Mouse (Mus musculus) neural tube, embryonic 12.5 days (tissue): ENCODE results near the gene Stk26. TPM values are rescaled to one million over a fixed set of nuclear protein-coding genes. Genes with fewer than 3 reads are reported as not detected.

ENCODE experiments used
- ATAC-seq: fragments of 200-750 bp; cut with Nextera tagmentation; 2 replicates; pipeline ENCODE4 v1.8.0; 2017; ENCODE audit warnings: low read depth, mild to moderate bottlenecking, moderate TSS enrichment, moderate library complexity; ENCODE audit not compliant: low FRiP score
- H3K27ac ChIP-seq: fragments of 300-500 bp; sonication (generic); 2 replicates; pipeline ENCODE4 v1.5.1; 2016
- H3K27me3 ChIP-seq: fragments of 300-500 bp; sonication (generic); replicated peaks from 2 replicates; pipeline ENCODE4 v1.6.1; 2016; ENCODE audit warnings: mild to moderate bottlenecking
- H3K36me3 ChIP-seq: fragments of 300-500 bp; sonication (generic); 2 replicates; pipeline ENCODE4 v1.6.1; 2016; ENCODE audit warnings: mild to moderate bottlenecking
- H3K4me1 ChIP-seq: fragments of 300-500 bp; sonication (generic); 2 replicates; pipeline ENCODE4 v1.6.1; 2016
- H3K4me2 ChIP-seq: fragments of 300-500 bp; sonication (generic); replicated peaks from 2 replicates; pipeline ENCODE4 v1.6.1; 2016; ENCODE audit warnings: mild to moderate bottlenecking
- H3K4me3 ChIP-seq: fragments of 300-500 bp; sonication (generic); 2 replicates; pipeline ENCODE4 v1.5.1; 2016
- H3K9ac ChIP-seq: fragments of 300-500 bp; sonication (generic); 2 replicates; pipeline ENCODE4 v1.6.1; 2016; ENCODE audit warnings: mild to moderate bottlenecking
- H3K9me3 ChIP-seq: fragments of 300-500 bp; sonication (generic); 2 replicates; pipeline ENCODE4 v1.6.1; 2016; ENCODE audit warnings: mild to moderate bottlenecking
- WGBS: fragments of 180-500 bp; shearing (Covaris S2); methylation state at CpG from one replicate; pipeline ENCODE4 v1.1.7; 2016; 5-methylcytosine and 5-hydroxymethylcytosine counted together
- polyA plus RNA-seq: library from polyadenylated mRNA; unstranded; fragments of >200 nt; fragmentation: Nextera tagmentation; extraction: Ambion mirVana; gene quantifications from 2 replicates; pipeline ENCODE4 v1.2.1, GENCODE M21; 2016

Stk26 gene
- polyA plus RNA-seq, 1 experiment from 2014 or later: 2.3 TPM

DNA sequence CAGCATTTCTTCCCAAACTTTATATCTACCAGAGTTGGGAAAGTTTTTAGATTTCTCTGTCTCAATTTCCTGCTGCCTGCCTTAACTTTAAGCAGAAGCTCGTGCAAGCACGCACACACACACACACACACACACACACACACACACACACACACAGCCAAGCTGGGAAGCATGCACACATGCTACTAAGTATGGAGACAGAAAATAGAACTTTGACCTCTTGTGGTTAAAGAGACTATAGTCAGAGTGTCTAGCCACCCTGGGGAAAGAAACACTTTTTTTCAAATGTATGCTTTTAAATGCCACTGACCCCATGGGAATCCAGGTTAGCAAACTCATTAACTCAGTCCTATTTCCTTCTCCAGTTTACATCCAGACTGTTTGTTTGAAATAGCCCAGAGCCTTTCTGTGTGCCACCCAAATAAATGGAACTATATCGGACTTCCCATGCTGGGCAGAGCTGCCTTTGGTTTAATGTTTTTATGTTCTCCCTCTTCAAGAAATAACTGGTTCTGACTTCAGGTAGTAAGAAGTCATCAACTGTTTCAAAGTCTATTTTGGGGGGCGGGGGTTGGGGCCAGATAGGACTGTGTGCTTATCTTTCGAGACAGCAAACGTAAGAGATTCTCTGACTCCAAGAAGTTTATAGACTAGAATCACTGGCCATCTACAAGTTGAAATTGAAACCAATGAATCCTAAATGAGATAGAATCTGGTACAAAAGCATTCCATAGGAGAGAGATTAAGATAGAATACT is 9.8 kb downstream of the Stk26 start:
- WGBS: 84% methylated on average over 6 of the region's 6 CpGs
- H3K4me3 ChIP-seq: no peak overlapping the region

DNA sequence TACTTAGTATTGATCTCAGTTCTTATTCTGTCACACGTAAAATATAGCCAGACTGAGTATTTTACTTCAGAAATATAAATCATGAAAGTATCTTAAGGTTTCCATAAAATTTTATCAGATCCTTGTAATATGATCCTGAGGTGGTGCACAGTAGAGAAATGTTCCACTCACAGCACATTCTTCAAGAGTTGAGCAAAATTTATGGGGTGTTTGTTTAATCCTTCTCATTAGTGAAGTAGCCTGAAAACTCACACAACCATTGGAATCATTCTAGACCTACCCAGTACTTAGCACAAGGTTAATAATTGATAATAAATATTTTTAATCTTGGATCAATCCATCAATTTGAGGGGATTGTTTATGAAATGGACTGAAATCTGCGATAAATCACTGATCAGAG is 22.9 kb downstream of the Stk26 start:
- Histone ChIP-seq H3K9me3 (no peaks in the 10 kb centered on the region), H3K36me3 (no peaks in the 10 kb centered on the region), H3K4me2 (no peak overlapping the region), H3K9ac (no peak overlapping the region), H3K4me3 (no peak overlapping the region), H3K27me3 (no peaks in the 10 kb centered on the region), H3K27ac (no peak overlapping the region), H3K4me1 (no peaks in the 10 kb centered on the region)
- no peak for ATAC-seq
- 79% methylated on average over 2 of the region's 2 CpGs for WGBS

More for the DNA sequence above, 9.8 kb downstream of the Stk26 start:
- no peak overlapping the region for H3K27ac ChIP-seq
- no peaks in the 10 kb centered on the region for H3K9me3 ChIP-seq
- no peaks in the 10 kb centered on the region for H3K27me3 ChIP-seq
- H3K4me2 ChIP-seq: no peak overlapping the region
- no peaks in the 10 kb centered on the region for H3K36me3 ChIP-seq
- H3K4me1 ChIP-seq: no peaks in the 10 kb centered on the region
- ATAC-seq: no peak
- no peak overlapping the region for H3K9ac ChIP-seq

DNA sequence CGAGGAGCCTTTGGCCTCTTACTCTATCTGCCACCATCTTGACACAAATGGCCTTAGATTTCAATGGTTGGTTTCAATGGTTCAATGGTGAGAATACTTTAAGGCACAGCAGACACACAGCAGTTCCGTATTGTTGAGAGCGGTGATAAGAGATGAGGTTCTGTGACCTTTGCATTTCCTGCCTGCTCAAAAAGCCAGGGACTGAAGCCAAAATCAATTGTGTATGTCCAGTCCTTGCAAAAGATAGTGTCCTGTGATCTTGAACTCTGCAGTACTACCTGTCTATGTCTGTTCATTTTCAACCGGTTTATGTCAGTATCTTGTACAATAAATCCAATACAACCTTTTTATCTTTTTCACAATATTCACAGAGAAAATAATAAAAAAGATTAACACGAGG is 23.9 kb downstream of the Stk26 start:
- no peaks in the 10 kb centered on the region for H3K27me3 ChIP-seq
- ATAC-seq: no peak
- H3K36me3 ChIP-seq: no peaks in the 10 kb centered on the region
- no peak overlapping the region for H3K9ac ChIP-seq
- H3K4me2 ChIP-seq: no peak overlapping the region
- no peak overlapping the region for H3K27ac ChIP-seq
- no peaks in the 10 kb centered on the region for H3K4me1 ChIP-seq
- H3K9me3 ChIP-seq: no peaks in the 10 kb centered on the region
- WGBS: 85% methylated on average over 5 of the region's 5 CpGs
- no peak overlapping the region for H3K4me3 ChIP-seq

DNA sequence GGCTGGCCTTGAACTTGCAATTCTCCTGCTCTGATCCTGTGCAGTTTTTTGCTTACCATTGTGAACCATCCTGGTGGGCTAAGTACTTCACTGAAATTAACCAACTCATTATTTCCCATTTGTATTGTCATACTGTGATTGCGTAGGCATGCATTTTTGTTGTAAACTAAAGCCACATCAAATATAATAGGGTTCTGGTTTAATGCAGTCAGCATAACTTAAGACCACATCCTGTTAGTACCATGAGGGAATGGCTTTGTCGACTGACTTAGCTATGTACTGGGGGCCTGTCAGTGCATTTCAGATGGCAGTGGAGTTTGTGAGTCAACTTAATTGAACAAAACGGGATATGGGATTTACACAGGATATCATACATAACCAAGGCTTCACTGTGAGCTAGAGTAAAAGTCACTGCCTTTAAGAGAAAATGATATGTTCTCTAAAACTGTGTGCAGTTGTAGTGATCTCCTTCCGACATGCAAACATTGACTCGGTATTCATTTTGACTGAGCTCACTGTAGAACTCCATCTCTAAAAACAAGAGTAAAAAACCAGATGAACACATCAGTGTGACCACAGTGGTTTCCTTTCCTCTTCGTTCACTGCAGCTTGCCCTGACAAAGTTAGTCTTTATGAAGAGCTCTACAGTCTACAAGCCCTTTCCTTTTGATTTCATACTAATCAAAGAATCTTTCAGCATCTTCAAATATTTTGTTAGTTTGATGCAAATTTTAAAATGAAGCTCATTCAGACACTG is 33.6 kb downstream of the Stk26 start:
- no peaks in the 10 kb centered on the region for H3K4me1 ChIP-seq
- no peak overlapping the region for H3K4me2 ChIP-seq
- H3K27ac ChIP-seq: no peak overlapping the region
- no peaks in the 10 kb centered on the region for H3K36me3 ChIP-seq
- no peak for ATAC-seq
- no peaks in the 10 kb centered on the region for H3K27me3 ChIP-seq
- H3K9me3 ChIP-seq: no peaks in the 10 kb centered on the region
- H3K9ac ChIP-seq: no peak overlapping the region
- H3K4me3 ChIP-seq: no peak overlapping the region
- WGBS: 88% methylated on average over 6 of the region's 6 CpGs

DNA sequence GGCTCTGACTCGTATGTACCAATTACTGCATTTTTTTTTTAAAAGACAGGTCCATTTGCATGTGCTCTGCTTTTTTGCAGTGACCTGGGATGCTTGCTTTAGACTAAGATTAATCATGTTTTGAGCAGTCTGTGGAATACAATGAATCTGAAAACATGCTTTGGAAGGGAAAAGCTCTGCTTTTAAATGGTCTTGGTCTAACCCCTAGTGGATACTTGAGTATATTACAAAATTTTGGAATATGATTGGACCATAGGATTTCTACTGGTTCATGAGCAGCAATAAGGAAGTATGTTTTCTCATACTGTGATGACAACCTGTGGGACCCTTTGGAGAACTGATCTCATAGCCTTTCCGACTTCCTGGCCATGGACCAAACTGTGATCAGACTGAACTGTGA is 47.2 kb downstream of the Stk26 start:
- Histone ChIP-seq H3K4me3 (no peak overlapping the region), H3K4me1 (no peaks in the 10 kb centered on the region), H3K9ac (no peak overlapping the region), H3K27ac (no peak overlapping the region), H3K36me3 (no peaks in the 10 kb centered on the region), H3K27me3 (no peaks in the 10 kb centered on the region), H3K4me2 (no peak overlapping the region), H3K9me3 (no peaks in the 10 kb centered on the region)
- WGBS: 80% methylated on average over 2 of the region's 2 CpGs
- ATAC-seq: no peak

DNA sequence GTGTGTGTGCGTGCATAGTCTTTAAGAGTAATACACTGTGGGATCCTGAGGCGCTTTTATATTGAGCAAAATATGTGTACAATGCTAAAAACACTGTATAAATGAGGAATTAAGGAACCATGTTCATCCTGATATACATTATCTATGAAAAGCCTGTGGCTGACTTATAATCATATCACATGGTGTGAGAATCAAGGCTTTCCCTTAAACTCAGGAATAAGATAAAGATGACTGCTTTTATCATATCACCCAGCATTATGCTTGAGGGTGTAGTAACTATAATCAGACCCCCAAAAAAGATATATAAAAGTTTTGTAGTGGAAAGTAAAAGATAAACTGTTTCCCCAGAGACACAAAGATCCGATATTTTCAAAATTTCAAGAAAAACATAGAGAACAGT is 62.6 kb downstream of the Stk26 start:
- Histone ChIP-seq H3K4me3 (no peak overlapping the region), H3K27ac (no peak overlapping the region), H3K9ac (no peak overlapping the region), H3K4me1 (no peaks in the 10 kb centered on the region), H3K4me2 (no peak overlapping the region), H3K36me3 (no peaks in the 10 kb centered on the region), H3K9me3 (no peaks in the 10 kb centered on the region), H3K27me3 (no peaks in the 10 kb centered on the region)
- 87% methylated on average over 3 of the region's 3 CpGs for WGBS
- no peak for ATAC-seq

DNA sequence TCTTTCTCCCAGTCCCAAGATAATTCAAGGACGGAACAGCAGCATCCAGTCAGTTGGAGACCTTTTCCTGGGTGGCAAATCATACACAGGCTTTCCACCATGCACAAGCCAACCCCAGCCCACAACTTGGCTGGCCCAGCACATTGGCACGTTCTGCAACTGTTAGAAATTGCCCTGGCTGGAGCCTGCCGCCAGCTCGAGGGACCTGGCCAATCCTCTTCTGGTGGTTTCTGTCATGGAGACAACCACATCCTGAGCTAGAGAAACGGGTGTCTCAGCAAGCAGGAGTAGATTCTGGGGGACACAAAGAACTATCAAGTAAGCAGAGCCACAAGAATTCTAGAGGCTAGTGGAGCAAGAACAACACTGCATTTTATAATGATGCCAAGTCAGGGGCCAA is 69.1 kb downstream of the Stk26 start:
- Histone ChIP-seq H3K27ac (no peak overlapping the region), H3K9ac (no peak overlapping the region), H3K4me3 (no peak overlapping the region), H3K27me3 (no peaks in the 10 kb centered on the region), H3K36me3 (no peaks in the 10 kb centered on the region), H3K4me1 (no peaks in the 10 kb centered on the region), H3K9me3 (no peaks in the 10 kb centered on the region), H3K4me2 (no peak overlapping the region)
- no peak for ATAC-seq
- WGBS: 81% methylated on average over 5 of the region's 5 CpGs

DNA sequence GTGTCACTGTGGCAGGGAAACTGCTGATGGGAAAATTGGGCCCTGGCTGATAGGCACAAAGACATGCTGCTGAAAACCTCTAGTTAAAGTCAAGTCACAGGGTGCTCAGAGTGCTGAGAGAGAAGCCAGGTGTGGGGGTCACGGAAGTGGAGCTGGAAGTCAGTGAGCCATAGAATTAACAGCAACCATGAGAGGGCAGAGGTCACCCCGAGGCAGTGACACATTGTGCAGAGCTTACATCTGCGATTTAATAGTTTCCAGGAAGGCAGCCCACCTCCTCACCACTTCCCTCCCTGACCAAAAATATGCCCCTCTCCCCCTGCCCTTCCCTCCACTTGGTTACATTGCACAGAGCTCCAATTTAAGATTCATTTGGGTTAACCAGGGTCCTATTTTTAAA is 76.5 kb downstream of the Stk26 start:
- no peaks in the 10 kb centered on the region for H3K36me3 ChIP-seq
- no peak overlapping the region for H3K9ac ChIP-seq
- H3K4me3 ChIP-seq: no peak overlapping the region
- H3K4me2 ChIP-seq: no peak overlapping the region
- H3K4me1 ChIP-seq: no peaks in the 10 kb centered on the region
- H3K27me3 ChIP-seq: no peaks in the 10 kb centered on the region
- H3K27ac ChIP-seq: no peak overlapping the region
- H3K9me3 ChIP-seq: no peaks in the 10 kb centered on the region
- no peak for ATAC-seq
- WGBS: 63% methylated on average over 3 of the region's 3 CpGs

DNA sequence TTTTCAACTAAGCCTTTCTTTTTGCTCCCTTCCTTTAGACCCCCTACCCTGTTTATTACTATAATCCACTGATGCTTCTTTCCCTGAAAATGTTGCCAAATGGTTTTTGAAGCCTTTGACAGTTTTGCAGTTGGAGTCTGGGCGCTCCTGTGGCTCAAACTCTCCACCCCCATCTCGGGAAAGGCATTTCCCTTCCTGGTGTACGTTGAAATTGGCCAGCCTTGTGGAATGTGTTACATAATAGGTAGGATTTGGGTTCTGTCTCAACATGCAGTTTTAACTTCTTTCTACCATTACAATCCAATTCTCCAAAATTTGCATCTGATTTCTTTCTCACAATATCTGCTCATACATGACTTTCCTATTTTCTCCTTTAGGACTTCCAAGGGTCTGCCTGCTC is 77.9 kb downstream of the Stk26 start:
- no peak overlapping the region for H3K4me3 ChIP-seq
- WGBS: 61% methylated on average over 3 of the region's 3 CpGs
- H3K9ac ChIP-seq: no peak overlapping the region
- no peaks in the 10 kb centered on the region for H3K36me3 ChIP-seq
- no peaks in the 10 kb centered on the region for H3K9me3 ChIP-seq
- H3K4me1 ChIP-seq: no peaks in the 10 kb centered on the region
- no peak overlapping the region for H3K27ac ChIP-seq
- H3K4me2 ChIP-seq: no peak overlapping the region
- ATAC-seq: no peak
- no peaks in the 10 kb centered on the region for H3K27me3 ChIP-seq

DNA sequence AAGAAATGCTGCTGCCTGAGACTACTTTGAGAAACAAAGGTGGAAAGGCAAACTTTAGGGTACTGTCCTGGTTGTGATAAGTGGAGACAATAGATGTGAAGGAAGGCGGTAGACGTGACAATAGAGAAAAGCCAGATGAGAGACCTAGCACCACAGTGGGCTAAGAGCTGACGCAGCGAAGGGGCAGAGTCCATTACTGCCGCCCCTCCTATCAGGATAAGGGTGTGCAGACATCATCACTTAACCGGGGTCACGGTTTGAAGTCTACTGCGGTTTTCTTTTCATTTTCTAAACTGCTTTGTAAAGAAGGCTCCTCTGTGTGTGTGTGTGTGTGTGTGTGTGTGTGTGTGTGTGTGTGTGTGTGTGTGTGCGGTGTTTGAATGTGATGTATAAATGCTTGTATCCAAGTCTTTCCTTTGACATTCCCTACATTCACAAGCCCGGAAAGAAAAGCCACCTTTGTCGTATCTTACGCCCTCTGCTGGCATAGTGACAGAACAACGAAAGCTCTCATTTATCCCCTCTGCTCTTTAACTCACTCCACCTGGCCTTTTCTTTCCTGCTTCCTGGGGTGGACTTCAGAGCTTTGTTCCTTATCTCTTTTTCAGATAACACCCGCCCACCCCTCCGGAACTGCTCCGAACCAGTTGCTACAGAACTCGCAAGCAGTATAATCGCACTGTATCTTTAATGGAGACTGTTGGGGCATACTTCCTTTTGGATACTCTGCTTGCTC is 84.0 kb downstream of the Stk26 start:
- no peak overlapping the region for H3K4me3 ChIP-seq
- ATAC-seq: no peak
- WGBS: 53% methylated on average over 17 of the region's 18 CpGs

DNA sequence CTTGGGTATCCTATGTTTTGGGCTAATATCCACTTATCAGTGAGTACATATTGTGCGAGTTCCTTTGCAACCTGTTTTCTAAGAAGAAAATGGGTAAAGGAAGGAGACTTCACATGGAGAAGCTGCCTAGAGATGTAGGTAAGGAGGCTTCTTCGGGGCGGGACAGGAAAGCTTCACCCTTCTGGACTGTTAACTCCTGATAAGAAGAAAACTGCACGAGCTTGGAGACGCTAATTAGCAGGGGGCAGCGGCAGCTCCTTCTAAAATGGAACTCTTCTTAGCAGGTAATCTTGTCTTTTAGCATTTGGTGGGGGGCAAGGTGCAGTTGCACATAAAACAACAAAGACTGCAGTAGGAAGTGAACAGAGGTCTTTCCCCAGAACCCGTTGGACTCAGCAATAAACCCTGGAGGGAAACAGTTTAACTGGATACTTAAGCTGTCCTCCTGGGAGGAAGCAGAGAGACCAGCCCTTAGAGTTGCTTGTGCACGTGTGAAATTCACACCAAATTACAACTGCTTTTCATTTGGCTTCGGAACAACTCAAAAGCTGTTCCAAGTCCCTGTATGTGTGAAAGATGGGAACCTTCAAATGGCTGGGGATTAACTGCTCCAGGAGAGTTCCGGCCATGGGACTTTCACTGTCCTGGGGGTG is 86.2 kb downstream of the Stk26 start:
- ATAC-seq: no peak
- Histone ChIP-seq H3K36me3 (no peaks in the 10 kb centered on the region), H3K9ac (no peak overlapping the region), H3K4me3 (no peak overlapping the region), H3K4me1 (no peaks in the 10 kb centered on the region), H3K27ac (no peak overlapping the region), H3K27me3 (no peaks in the 10 kb centered on the region), H3K9me3 (no peaks in the 10 kb centered on the region), H3K4me2 (no peak overlapping the region)
- 64% methylated on average over 10 of the region's 10 CpGs for WGBS

More for the DNA sequence above, 84.0 kb downstream of the Stk26 start:
- Histone ChIP-seq H3K4me1 (no peaks in the 10 kb centered on the region), H3K9ac (no peak overlapping the region), H3K9me3 (no peaks in the 10 kb centered on the region), H3K36me3 (no peaks in the 10 kb centered on the region), H3K27me3 (no peaks in the 10 kb centered on the region), H3K27ac (no peak overlapping the region), H3K4me2 (no peak overlapping the region)

DNA sequence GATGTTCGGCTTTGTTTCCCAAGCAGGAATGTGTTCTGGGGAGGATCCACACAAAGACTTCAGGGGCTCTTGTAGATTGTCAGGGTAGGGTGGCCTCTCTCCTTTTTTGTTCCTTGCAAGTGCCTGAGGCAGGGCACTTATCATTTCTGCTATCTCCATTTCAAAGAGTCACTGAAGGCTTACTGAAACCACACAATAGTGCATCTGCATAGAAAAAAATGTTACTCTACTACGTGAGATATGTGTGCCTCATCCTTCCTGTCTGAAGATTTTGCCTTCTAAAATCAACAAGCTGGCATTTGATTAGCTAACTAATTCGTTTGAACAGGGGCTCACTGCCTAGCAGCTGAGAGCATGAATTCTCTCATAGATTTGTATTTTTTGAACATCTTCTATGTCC is 89.5 kb downstream of the Stk26 start:
- 59% methylated on average over 3 of the region's 3 CpGs for WGBS
- Histone ChIP-seq H3K27me3 (no peaks in the 10 kb centered on the region), H3K4me1 (no peaks in the 10 kb centered on the region), H3K9ac (no peak overlapping the region), H3K9me3 (no peaks in the 10 kb centered on the region), H3K36me3 (no peaks in the 10 kb centered on the region), H3K27ac (no peak overlapping the region), H3K4me2 (no peak overlapping the region), H3K4me3 (no peak overlapping the region)
- no peak for ATAC-seq
